In the genomic region with DNA sequence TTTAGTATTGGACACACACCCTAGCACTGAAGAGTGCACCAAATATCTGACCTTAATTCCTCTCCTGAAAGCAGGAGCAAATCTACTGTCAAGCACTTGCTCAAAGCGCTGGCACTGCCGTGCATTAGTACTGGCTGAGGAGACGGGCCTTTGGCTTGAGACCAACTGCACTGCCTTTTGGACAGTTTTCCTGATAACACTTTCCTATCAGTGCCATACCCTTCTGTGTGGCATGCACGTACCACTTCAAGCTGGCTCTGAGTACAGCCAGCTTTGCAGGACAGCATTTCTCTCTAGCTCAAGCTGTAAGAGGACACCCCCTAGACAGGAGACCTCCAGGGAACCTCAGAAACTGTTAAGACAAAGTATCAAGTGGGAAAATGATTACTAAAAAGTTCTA, we compare ENCODE assay signal across 15 mouse cellular contexts. TPM values are rescaled to one million over a fixed set of nuclear protein-coding genes. Genes with fewer than 3 reads are reported as not detected.
A peak's percentile ranks its signal among the peaks of the same experiment; 100 is the strongest.
DNase-seq lines count a peak whose midpoint lies in the region; ATAC-seq and TF ChIP-seq lines count a peak whose summit lies in the region.
"Had no signal": no experiment of that assay in that cellular context is flagged by ENCODE, and none has a peak within 500 bp of the region (broad histone marks: within the 10 kb centered on the region; RNA-seq: fewer than 3 reads in every experiment).

No protein-coding gene starts in this region.

- peak; percentile 55 for DNase-seq in liver, adult 2 months (ENCODE audit: extremely low read depth, low read depth, low spot score)
- no peak for DNase-seq in liver
- DNase-seq in brain, embryonic 14.5 days (ENCODE audit: low read depth): peak; percentile 1
- no peak for DNase-seq in embryo, embryonic 11 days
- DNase-seq in layer of hippocampus, adult 11-12 months (ENCODE audit: low spot score): no peak
- DNase-seq: gastrocnemius, postnatal 14 days; right cerebral cortex, postnatal 25 days had no signal

- no peak for TF ChIP-seq POLR2A in liver, adult 2 months (IDR thresholded peaks at IDR 0.05; ENCODE audit: extremely low read depth, insufficient read depth, low read length)
- TF ChIP-seq POLR2A in brain, embryonic 14.5 days (IDR thresholded peaks at IDR 0.05; ENCODE audit: borderline replicate concordance, extremely low read depth, insufficient read depth, insufficient read length, poor library complexity, severe bottlenecking): no peak

- no peak; the same call in 1 of the 2 replicates for ATAC-seq in heart, embryonic 13.5 days (ENCODE audit: extremely low read depth, insufficient number of reproducible peaks, low FRiP score, low TSS enrichment)
- ATAC-seq: intestine, embryonic 15.5 days; midbrain, embryonic 15.5 days had no signal

- H3K9me3 ChIP-seq in heart, embryonic 13.5 days: no peaks in the 10 kb centered on the region
- H3K9me3 ChIP-seq in megakaryocyte, embryonic 14.5 days: no peaks in the 10 kb centered on the region
- H3K9me3 ChIP-seq: forebrain, embryonic 10.5 days; intestine, embryonic 15.5 days; limb, embryonic 12.5 days; midbrain, embryonic 15.5 days; neural tube, embryonic 15.5 days had no signal

- H3K27ac ChIP-seq in liver, adult 2 months (replicated peaks; ENCODE audit: insufficient read depth, low read depth, low read length): no peak overlapping the region
- peak overlapping the region; percentile 66 for H3K27ac ChIP-seq in heart, embryonic 13.5 days (replicated peaks)
- H3K27ac ChIP-seq: forebrain, embryonic 10.5 days; intestine, embryonic 15.5 days; limb, embryonic 12.5 days; midbrain, embryonic 15.5 days; neural tube, embryonic 15.5 days had no signal

- H3K79me2 ChIP-seq in liver, adult 2 months (ENCODE audit: control insufficient read depth, insufficient read depth, low read length): no peaks in the 10 kb centered on the region

- H3K27me3 ChIP-seq in liver, adult 2 months (ENCODE audit: control insufficient read depth, insufficient read depth, low read length): no peaks in the 10 kb centered on the region
- H3K27me3 ChIP-seq in heart, embryonic 13.5 days (replicated peaks): no peaks in the 10 kb centered on the region
- no peaks in the 10 kb centered on the region for H3K27me3 ChIP-seq in megakaryocyte, embryonic 14.5 days (replicated peaks)
- H3K27me3 ChIP-seq: intestine, embryonic 15.5 days; limb, embryonic 12.5 days; midbrain, embryonic 15.5 days; neural tube, embryonic 15.5 days had no signal

- H3K4me3 ChIP-seq in liver, adult 2 months (ENCODE audit: insufficient read depth, low read depth, low read length): no peak overlapping the region
- H3K4me3 ChIP-seq in heart, embryonic 13.5 days: no peak overlapping the region
- peak overlapping the region; percentile 34 for H3K4me3 ChIP-seq in megakaryocyte, embryonic 14.5 days (replicated peaks)
- H3K4me3 ChIP-seq: forebrain, embryonic 10.5 days; intestine, embryonic 15.5 days; limb, embryonic 12.5 days; midbrain, embryonic 15.5 days; neural tube, embryonic 15.5 days had no signal

- H3K4me2 ChIP-seq in heart, embryonic 13.5 days: no peak overlapping the region
- H3K4me2 ChIP-seq: intestine, embryonic 15.5 days; limb, embryonic 12.5 days; midbrain, embryonic 15.5 days; neural tube, embryonic 15.5 days had no signal

- no peak overlapping the region for H3K9ac ChIP-seq in liver, adult 2 months (ENCODE audit: low read depth, low read length)
- 0 out of 2 replicates have a peak overlapping the region, but pooled peaks have one; percentile 19 for H3K9ac ChIP-seq in heart, embryonic 13.5 days
- H3K9ac ChIP-seq: intestine, embryonic 15.5 days; limb, embryonic 12.5 days; midbrain, embryonic 15.5 days; neural tube, embryonic 15.5 days had no signal

- peaks cover 11% of the 10 kb centered on the region; the same call in 1 of the 2 replicates for H3K36me3 ChIP-seq in liver, adult 2 months (ENCODE audit: control insufficient read depth, insufficient read depth, low read length)
- H3K36me3 ChIP-seq in heart, embryonic 13.5 days: peaks cover 69% of the 10 kb centered on the region
- H3K36me3 ChIP-seq in megakaryocyte, embryonic 14.5 days (replicated peaks; ENCODE audit: low read length): peaks cover 47% of the 10 kb centered on the region

- no peaks in the 10 kb centered on the region for H3K4me1 ChIP-seq in liver, adult 2 months (ENCODE audit: control insufficient read depth, insufficient read depth, low read length)
- peaks cover 14% of the 10 kb centered on the region for H3K4me1 ChIP-seq in heart, embryonic 13.5 days
- H3K4me1 ChIP-seq in megakaryocyte, embryonic 14.5 days: peaks cover 24% of the 10 kb centered on the region
- H3K4me1 ChIP-seq: forebrain, embryonic 10.5 days; intestine, embryonic 15.5 days; limb, embryonic 12.5 days; midbrain, embryonic 15.5 days; neural tube, embryonic 15.5 days had no signal

- TF ChIP-seq CTCF in liver, adult 2 months (IDR thresholded peaks at IDR 0.05; ENCODE audit: low read depth, low read length): no peak
- no peak for TF ChIP-seq CTCF in brain, embryonic 14.5 days (IDR thresholded peaks at IDR 0.05; ENCODE audit: borderline replicate concordance, extremely low read depth, insufficient read depth, insufficient read length)

- 24% methylated on average over 4 of the region's 4 CpGs for WGBS in liver, adult 2 months
- WGBS in heart, embryonic 13.5 days: 35% methylated on average over 4 of the region's 4 CpGs

RNA-seq across cellular contexts. Expression of a gene that starts 1.3 kb away (rescaled TPM):
- not detected in 2 replicates for total RNA-seq in liver, adult 2 months (2014; rRNA removed)
- 0.07 TPM in 1 of 2 replicates, not detected in the other for polyA plus RNA-seq in liver, adult 2 months (2012; rRNA removed)
- not detected in 2 replicates for polyA plus RNA-seq in brain, embryonic 14.5 days (2012; rRNA removed)
- polyA plus RNA-seq in heart, embryonic 13.5 days (2015; fragmentation: Nextera tagmentation; extraction: Ambion mirVana): not detected in 2 replicates
- polyA plus RNA-seq in megakaryocyte, embryonic 14.5 days (2012; ENCODE audit: insufficient read depth, low replicate concordance): not detected in 2 replicates
- total RNA-seq: gastrocnemius, postnatal 14 days had no signal
- polyA plus RNA-seq: forebrain, embryonic 10.5 days; intestine, embryonic 15.5 days; large intestine, adult 2 months; limb, embryonic 12.5 days; midbrain, embryonic 15.5 days; neural tube, embryonic 15.5 days had no signal

RNA-seq across cellular contexts. Expression of a gene that starts 5.5 kb away (rescaled TPM):
- total RNA-seq in liver, adult 2 months (2014; rRNA removed): not detected in 2 replicates
- not detected in 2 replicates for polyA plus RNA-seq in liver, adult 2 months (2012; rRNA removed)
- not detected in 2 replicates for polyA plus RNA-seq in brain, embryonic 14.5 days (2012; rRNA removed)
- not detected in 2 replicates for polyA plus RNA-seq in heart, embryonic 13.5 days (2015; fragmentation: Nextera tagmentation; extraction: Ambion mirVana)
- polyA plus RNA-seq in megakaryocyte, embryonic 14.5 days (2012; ENCODE audit: insufficient read depth, low replicate concordance): not detected in 2 replicates
- total RNA-seq: gastrocnemius, postnatal 14 days had no signal
- polyA plus RNA-seq: forebrain, embryonic 10.5 days; intestine, embryonic 15.5 days; large intestine, adult 2 months; limb, embryonic 12.5 days; midbrain, embryonic 15.5 days; neural tube, embryonic 15.5 days had no signal

RNA-seq across cellular contexts. Expression of a gene that starts 26.3 kb away (rescaled TPM):
- 4.5 and 7.7 TPM in 2 replicates for total RNA-seq in liver, adult 2 months (2014; rRNA removed)
- 16.3 and 26.8 TPM in 2 replicates for polyA plus RNA-seq in liver, adult 2 months (2012; rRNA removed)
- 41.6 and 50.0 TPM in 2 replicates for polyA plus RNA-seq in brain, embryonic 14.5 days (2012; rRNA removed)
- 28.9 and 29.6 TPM in 2 replicates for polyA plus RNA-seq in heart, embryonic 13.5 days (2015; fragmentation: Nextera tagmentation; extraction: Ambion mirVana)
- 32.3 and 36.7 TPM in 2 replicates for polyA plus RNA-seq in megakaryocyte, embryonic 14.5 days (2012; ENCODE audit: insufficient read depth, low replicate concordance)

RNA-seq across cellular contexts. Expression of a gene that starts 30.9 kb away (rescaled TPM):
- total RNA-seq in liver, adult 2 months (2014; rRNA removed): not detected in 2 replicates
- 0.04 TPM in 2 replicates for polyA plus RNA-seq in liver, adult 2 months (2012; rRNA removed)
- 0.37 TPM in 2 replicates for polyA plus RNA-seq in brain, embryonic 14.5 days (2012; rRNA removed)
- not detected in 2 replicates for polyA plus RNA-seq in heart, embryonic 13.5 days (2015; fragmentation: Nextera tagmentation; extraction: Ambion mirVana)
- polyA plus RNA-seq in megakaryocyte, embryonic 14.5 days (2012; ENCODE audit: insufficient read depth, low replicate concordance): not detected in 2 replicates
- total RNA-seq: gastrocnemius, postnatal 14 days had no signal
- polyA plus RNA-seq: intestine, embryonic 15.5 days; limb, embryonic 12.5 days had no signal

RNA-seq across cellular contexts. Expression of a gene that starts 31.4 kb away (rescaled TPM):
- not detected in 2 replicates for total RNA-seq in liver, adult 2 months (2014; rRNA removed)
- not detected in 2 replicates for polyA plus RNA-seq in liver, adult 2 months (2012; rRNA removed)
- 0.31 and 0.40 TPM in 2 replicates for polyA plus RNA-seq in brain, embryonic 14.5 days (2012; rRNA removed)
- not detected in 2 replicates for polyA plus RNA-seq in heart, embryonic 13.5 days (2015; fragmentation: Nextera tagmentation; extraction: Ambion mirVana)
- 0.10 TPM in 1 of 2 replicates, not detected in the other for polyA plus RNA-seq in megakaryocyte, embryonic 14.5 days (2012; ENCODE audit: insufficient read depth, low replicate concordance)
- total RNA-seq: gastrocnemius, postnatal 14 days had no signal
- polyA plus RNA-seq: intestine, embryonic 15.5 days; large intestine, adult 2 months; limb, embryonic 12.5 days had no signal

Comparison
In these comparisons a context has a peak if more than half of its experiments do, and no peak if none do; other contexts are left out.
1. DNase-seq: peak in liver, adult 2 months (single experiment) and brain, embryonic 14.5 days (single experiment); none in liver (single experiment), embryo, embryonic 11 days (single experiment) and layer of hippocampus, adult 11-12 months (single experiment).